Mouse (Mus musculus): Measurements from ENCODE around the gene Mmp9.

GRCm38 (mm10) chr2:164924100-164924857, 16.3 kb upstream of the Mmp9 start:
- TF ChIP-seq CTCF (IDR thresholded peaks at IDR 0.05; ENCODE audit: borderline replicate concordance, insufficient read depth, low read length) (peak; percentile 90), POLR2A (IDR thresholded peaks at IDR 0.05; ENCODE audit: low read depth, low read length) (no peak)

All from embryonic fibroblast, embryonic 13.5 days (primary cell).